Mouse (Mus musculus) adrenal gland, postnatal 4 days (tissue): ENCODE measurements around the gene Tmem211. TPM values are rescaled to one million over a fixed set of nuclear protein-coding genes. Genes with fewer than 3 reads are reported as not detected.

Experiments
- DNase-seq, 2 experiments: peaks; one replicate each; pipeline ENCODE4 v3.0.0; 2021 to 2022; ENCODE audit warnings: low spot score in 2 of 2, mixed read lengths in 2 of 2
- total RNA-seq, 2 experiments: library from RNA; stranded (reverse); gene quantifications; 2 replicates each; pipeline ENCODE4 v1.2.3; 2021

The Tmem211 gene
- total RNA-seq, 2 experiments from 2014 or later: not detected

- DNase-seq: no peak
These were observed 44.6 kb downstream of the Tmem211 start for GRCm38 (mm10) chr5:113271207-113271811.

GRCm38 (mm10) chr5:113275839-113276238 lies 49.1 kb downstream of the Tmem211 start:
- DNase-seq: no peak

- DNase-seq: no peak
These were observed 53.6 kb downstream of the Tmem211 start for GRCm38 (mm10) chr5:113280138-113280856.

GRCm38 (mm10) chr5:113281557-113281956 lies 54.8 kb downstream of the Tmem211 start:
- no peak for DNase-seq

- DNase-seq: no peak
These were observed 57.0 kb downstream of the Tmem211 start for GRCm38 (mm10) chr5:113283726-113284125.

- DNase-seq: no peak
These were observed 58.8 kb downstream of the Tmem211 start for GRCm38 (mm10) chr5:113285541-113285940.

GRCm38 (mm10) chr5:113286048-113286447 lies 59.3 kb downstream of the Tmem211 start:
- DNase-seq: no peak

GRCm38 (mm10) chr5:113286591-113287520 lies 60.1 kb downstream of the Tmem211 start:
- peak in 1 of 2 experiments; percentile 23 for DNase-seq

GRCm38 (mm10) chr5:113287762-113288161 lies 61.1 kb downstream of the Tmem211 start:
- no peak for DNase-seq

GRCm38 (mm10) chr5:113288490-113288889 lies 61.8 kb downstream of the Tmem211 start:
- no peak for DNase-seq

Other genes starting within 250 kb of the Tmem211 start
- gene Grk3, start 211.1 kb upstream of the Tmem211 start, total RNA-seq: 10 to 100 TPM; 29.1 to 31.8 TPM
- not detected for gene Crybb2, start 156.8 kb upstream of the Tmem211 start, total RNA-seq
- gene Crybb3, start 145.3 kb upstream of the Tmem211 start, total RNA-seq: 1 to 10 TPM; 1.1 to 1.9 TPM
- 10 to 100 TPM; 21.2 to 23.3 TPM for gene 2900026A02Rik, start 5.7 kb upstream of the Tmem211 start, total RNA-seq
- 10 to 100 TPM; 23.0 to 24.3 TPM for gene Sgsm1, start 83.9 kb downstream of the Tmem211 start, total RNA-seq
- gene Aym1, start 130.4 kb downstream of the Tmem211 start, total RNA-seq: not detected